In the genomic region with DNA sequence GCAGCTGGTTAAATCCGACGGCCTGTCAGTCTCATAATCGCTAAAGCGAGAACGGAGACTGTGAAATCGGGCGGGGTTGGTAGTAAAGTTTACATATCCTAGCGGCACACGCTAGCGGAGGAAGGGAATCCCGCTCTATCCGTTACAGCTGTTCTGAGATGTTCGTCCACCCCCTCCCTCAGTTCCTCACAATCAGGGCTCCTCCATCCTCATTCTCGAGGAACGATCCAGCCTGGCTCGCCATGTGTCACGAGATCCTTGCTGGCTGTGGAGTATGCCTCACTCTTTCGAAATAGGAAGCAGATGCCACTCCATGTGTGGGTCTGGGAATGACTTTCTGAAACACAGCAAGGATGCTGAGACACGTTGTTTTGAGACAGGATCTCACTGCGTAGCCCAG, we compare ENCODE assay signal across 22 mouse cellular contexts. TPM values are rescaled to one million over a fixed set of nuclear protein-coding genes. Genes with fewer than 3 reads are reported as not detected.
DNase-seq lines count a peak whose midpoint lies in the region; ATAC-seq and TF ChIP-seq lines count a peak whose summit lies in the region.
"Had no signal": no experiment of that assay in that cellular context is flagged by ENCODE, and none has a peak within 500 bp of the region (broad histone marks: within the 10 kb centered on the region; RNA-seq: fewer than 3 reads in every experiment).

No protein-coding gene starts in this region.

- ATAC-seq in intestine, embryonic 16.5 days, result no peak
- ATAC-seq: activated CD4-positive, CD25-positive, alpha-beta regulatory T cell, adult 4 months; forebrain, embryonic 15.5 days had no signal

- H3K4me3 ChIP-seq in intestine, embryonic 16.5 days (ENCODE audit: low read length), result no peak overlapping the region
- H3K4me3 ChIP-seq: forebrain, embryonic 15.5 days; liver, embryonic 13.5 days; megakaryocyte, embryonic 14.5 days; neural tube, embryonic 12.5 days had no signal

- no peak overlapping the region for H3K9ac ChIP-seq in intestine, embryonic 16.5 days (ENCODE audit: low read depth, low read length)
- H3K9ac ChIP-seq: forebrain, embryonic 15.5 days; liver, embryonic 13.5 days; neural tube, embryonic 12.5 days had no signal

- H3K27ac ChIP-seq in intestine, embryonic 16.5 days (ENCODE audit: low read length), result no peak overlapping the region
- H3K27ac ChIP-seq: forebrain, embryonic 15.5 days; liver, embryonic 13.5 days; neural tube, embryonic 12.5 days; stomach, postnatal 0 days had no signal

- H3K4me1 ChIP-seq in intestine, embryonic 16.5 days (ENCODE audit: control insufficient read depth, insufficient read depth, low read length), result no peaks in the 10 kb centered on the region
- H3K4me1 ChIP-seq: forebrain, embryonic 15.5 days; liver, embryonic 13.5 days; neural tube, embryonic 12.5 days had no signal

- H3K27me3 ChIP-seq in intestine, embryonic 16.5 days (replicated peaks; ENCODE audit: control insufficient read depth, insufficient read depth, low read length), result no peaks in the 10 kb centered on the region
- H3K27me3 ChIP-seq: forebrain, embryonic 15.5 days; liver, embryonic 13.5 days; neural tube, embryonic 12.5 days had no signal

- WGBS in intestine, embryonic 16.5 days, result 87% methylated on average over 20 of the region's 20 CpGs

- intact Hi-C loops in heart, postnatal 10 days (cut with DNase I), result no loop called here

- no peak overlapping the region for H3K4me2 ChIP-seq in intestine, embryonic 16.5 days (ENCODE audit: low read depth, low read length)
- H3K4me2 ChIP-seq: forebrain, embryonic 15.5 days; heart, embryonic 11.5 days; liver, embryonic 13.5 days; neural tube, embryonic 12.5 days had no signal

- TF ChIP-seq CTCF in brain, embryonic 14.5 days (IDR thresholded peaks at IDR 0.05; ENCODE audit: borderline replicate concordance, extremely low read depth, insufficient read depth, insufficient read length), result no peak

- H3K9me3 ChIP-seq in intestine, embryonic 16.5 days (ENCODE audit: control insufficient read depth, low read length), result no peaks in the 10 kb centered on the region
- H3K9me3 ChIP-seq: forebrain, embryonic 15.5 days; liver, embryonic 13.5 days; neural tube, embryonic 12.5 days had no signal

- TF ChIP-seq POLR2A in brain, embryonic 14.5 days (IDR thresholded peaks at IDR 0.05; ENCODE audit: borderline replicate concordance, extremely low read depth, insufficient read depth, insufficient read length, poor library complexity, severe bottlenecking), result no peak

- peak; percentile 41 to 70 for DNase-seq in frontal cortex, adult 2 months (ENCODE audit: extremely low spot score in 1 of 2, low spot score in 1 of 2)
- DNase-seq in frontal cortex, postnatal 25 days (ENCODE audit: low spot score in 2 of 2), result no peak
- DNase-seq in brain, embryonic 14.5 days (ENCODE audit: low read depth), result peak; percentile 25
- peak; percentile 56 to 60 for DNase-seq in layer of hippocampus, adult 8-10 months (ENCODE audit: low spot score in 2 of 2)
- peak; percentile 46 to 54 for DNase-seq in right cerebral cortex, adult 2 months (ENCODE audit: low spot score in 2 of 2)
- no peak for DNase-seq in heart, adult 11 months
- DNase-seq in heart, postnatal 10 days, result no peak
- DNase-seq: adrenal gland, postnatal 25 days; cerebellum, adult 11 months; cerebellum, postnatal 36 days; gastrocnemius, postnatal 36 days; heart, postnatal 4 days; kidney, adult 9 months; liver, embryonic 13.5 days; thymus, postnatal 36 days had no signal

- 0 out of 2 replicates have a peak, but pooled peaks cover 13% of the 10 kb centered on the region for H3K36me3 ChIP-seq in intestine, embryonic 16.5 days (ENCODE audit: control insufficient read depth, insufficient read depth, low read length)

RNA-seq across cellular contexts. Expression of a gene that starts 21.1 kb away (rescaled TPM):
- 324 and 333 TPM in 2 replicates for polyA plus RNA-seq in frontal cortex, adult 2 months (2012; rRNA removed)
- polyA plus RNA-seq in brain, embryonic 14.5 days (2012; rRNA removed), result 599 and 784 TPM in 2 replicates
- total RNA-seq in layer of hippocampus, adult 8-10 months (2022), result 100 to 1,000 TPM; 177 to 189 (median 181) TPM
- polyA plus RNA-seq in intestine, embryonic 16.5 days (2015; fragmentation: Nextera tagmentation; extraction: Ambion mirVana), result 389 and 590 TPM in 2 replicates
- 100 to 1,000 TPM; 196 to 197 TPM for total RNA-seq in heart, postnatal 10 days (2021)

RNA-seq across cellular contexts. Expression of a gene that starts 21.7 kb away (rescaled TPM):
- 37.9 and 41.2 TPM in 2 replicates for polyA plus RNA-seq in frontal cortex, adult 2 months (2012; rRNA removed)
- 36.4 and 40.6 TPM in 2 replicates for polyA plus RNA-seq in brain, embryonic 14.5 days (2012; rRNA removed)
- 10 to 100 TPM; 47.2 to 58.6 (median 51.2) TPM for total RNA-seq in layer of hippocampus, adult 8-10 months (2022)
- polyA plus RNA-seq in intestine, embryonic 16.5 days (2015; fragmentation: Nextera tagmentation; extraction: Ambion mirVana), result 47.3 and 66.2 TPM in 2 replicates
- total RNA-seq in heart, postnatal 10 days (2021), result 10 to 100 TPM; 41.7 to 43.6 TPM

RNA-seq across cellular contexts. Expression of a gene that starts 30.7 kb away (rescaled TPM):
- 24.4 and 25.0 TPM in 2 replicates for polyA plus RNA-seq in frontal cortex, adult 2 months (2012; rRNA removed)
- 34.9 and 44.1 TPM in 2 replicates for polyA plus RNA-seq in brain, embryonic 14.5 days (2012; rRNA removed)
- total RNA-seq in layer of hippocampus, adult 8-10 months (2022), result 10 to 100 TPM; 29.1 to 36.5 (median 32.4) TPM
- 86.7 and 91.2 TPM in 2 replicates for polyA plus RNA-seq in intestine, embryonic 16.5 days (2015; fragmentation: Nextera tagmentation; extraction: Ambion mirVana)
- total RNA-seq in heart, postnatal 10 days (2021), result 10 to 100 TPM; 33.3 to 37.8 TPM

RNA-seq across cellular contexts. Expression of a gene that starts 30.9 kb away (rescaled TPM):
- polyA plus RNA-seq in frontal cortex, adult 2 months (2012; rRNA removed), result 36.6 and 39.8 TPM in 2 replicates
- polyA plus RNA-seq in brain, embryonic 14.5 days (2012; rRNA removed), result 44.6 and 67.6 TPM in 2 replicates
- total RNA-seq in layer of hippocampus, adult 8-10 months (2022), result 10 to 100 TPM; 23.0 to 33.2 (median 28.8) TPM
- polyA plus RNA-seq in intestine, embryonic 16.5 days (2015; fragmentation: Nextera tagmentation; extraction: Ambion mirVana), result 58.4 and 65.8 TPM in 2 replicates
- 10 to 100 TPM; 32.0 to 35.1 TPM for total RNA-seq in heart, postnatal 10 days (2021)

RNA-seq across cellular contexts. Expression of a gene that starts 44.7 kb away (rescaled TPM):
- polyA plus RNA-seq in frontal cortex, adult 2 months (2012; rRNA removed), result 60.5 and 69.0 TPM in 2 replicates
- polyA plus RNA-seq in brain, embryonic 14.5 days (2012; rRNA removed), result 95.1 and 98.4 TPM in 2 replicates
- 10 to 100 TPM; 37.8 to 47.5 (median 42.6) TPM for total RNA-seq in layer of hippocampus, adult 8-10 months (2022)
- polyA plus RNA-seq in intestine, embryonic 16.5 days (2015; fragmentation: Nextera tagmentation; extraction: Ambion mirVana), result 0.54 and 0.55 TPM in 2 replicates
- total RNA-seq in heart, postnatal 10 days (2021), result under 1 TPM; 0.40 to 0.57 TPM
- total RNA-seq: gastrocnemius, postnatal 36 days had no signal
- polyA plus RNA-seq: activated CD4-positive, CD25-positive, alpha-beta regulatory T cell, adult 4 months; liver, embryonic 13.5 days had no signal

Comparison
In these comparisons a context has a peak if more than half of its experiments do, and no peak if none do; other contexts are left out.
1. DNase-seq: peak in frontal cortex, adult 2 months (2 of 2), brain, embryonic 14.5 days (single experiment), layer of hippocampus, adult 8-10 months (2 of 2) and right cerebral cortex, adult 2 months (2 of 2); none in frontal cortex, postnatal 25 days (0 of 2), heart, adult 11 months (single experiment) and heart, postnatal 10 days (0 of 2).